Mouse (Mus musculus) limb, embryonic 11.5 days (tissue): ENCODE measurements around the gene Gpr68. TPM values are rescaled to one million over a fixed set of nuclear protein-coding genes. Genes with fewer than 3 reads are reported as not detected.
A peak's percentile ranks its signal among the peaks of the same experiment; 100 is the strongest.

Source experiments
- ATAC-seq: fragments of 200-750 bp; cut with Nextera tagmentation; 2 replicates; pipeline ENCODE4 v1.8.0; 2017; ENCODE audit warnings: low read depth; ENCODE audit not compliant: insufficient number of reproducible peaks, low FRiP score, low TSS enrichment
- DNase-seq: peaks from one replicate; pipeline ENCODE4 v3.0.0-alpha.2; 2015; ENCODE audit warnings: low spot score
- H3K27ac ChIP-seq: fragments of 300-500 bp; sonication (generic); replicated peaks from 2 replicates; pipeline ENCODE4 v1.5.1; 2014; ENCODE audit warnings: low read depth, mild to moderate bottlenecking, low read length
- H3K27me3 ChIP-seq: fragments of 300-500 bp; sonication (generic); 2 replicates; pipeline ENCODE4 v1.6.1; 2014; ENCODE audit warnings: mild to moderate bottlenecking, low read length, mixed read lengths; ENCODE audit not compliant: control insufficient read depth, insufficient read depth
- H3K36me3 ChIP-seq: fragments of 300-500 bp; sonication (generic); 2 replicates; pipeline ENCODE4 v1.6.1; 2014; ENCODE audit warnings: mild to moderate bottlenecking, low read length, moderate library complexity, mixed read lengths; ENCODE audit not compliant: control insufficient read depth, insufficient read depth
- H3K4me1 ChIP-seq: fragments of 300-500 bp; sonication (generic); 2 replicates; pipeline ENCODE4 v1.6.1; 2014; ENCODE audit warnings: low read length, mixed read lengths; ENCODE audit not compliant: control insufficient read depth, insufficient read depth
- H3K4me2 ChIP-seq: fragments of 300-500 bp; sonication (generic); 2 replicates; pipeline ENCODE4 v1.6.1; 2014; ENCODE audit warnings: low read depth, mild to moderate bottlenecking, moderate library complexity; ENCODE audit not compliant: severe bottlenecking
- H3K4me3 ChIP-seq: fragments of 300-500 bp; sonication (generic); 2 replicates; pipeline ENCODE4 v1.5.1; 2014; ENCODE audit warnings: low read depth, low read length
- H3K9ac ChIP-seq: fragments of 300-500 bp; sonication (generic); 2 replicates; pipeline ENCODE4 v1.6.1; 2014; ENCODE audit warnings: mild to moderate bottlenecking, low read length
- H3K9me3 ChIP-seq: fragments of 300-500 bp; sonication (generic); 2 replicates; pipeline ENCODE4 v1.6.1; 2016; ENCODE audit warnings: low read length; ENCODE audit not compliant: control insufficient read depth
- WGBS: fragments of 180-500 bp; shearing (Covaris S2); extraction: QIAGEN DNeasy Blood & Tissue Kit; methylation state at CpG from one replicate; pipeline ENCODE4 v1.1.7; 2014; 5-methylcytosine and 5-hydroxymethylcytosine counted together
- polyA plus RNA-seq: library from polyadenylated mRNA; unstranded; fragments of >200 nt; fragmentation: Nextera tagmentation; extraction: Ambion mirVana; gene quantifications from 2 replicates; pipeline ENCODE4 v1.2.1, GENCODE M21; 2014

The Gpr68 gene
- polyA plus RNA-seq, 1 experiment from 2014 or later = 0.11 TPM

DNA sequence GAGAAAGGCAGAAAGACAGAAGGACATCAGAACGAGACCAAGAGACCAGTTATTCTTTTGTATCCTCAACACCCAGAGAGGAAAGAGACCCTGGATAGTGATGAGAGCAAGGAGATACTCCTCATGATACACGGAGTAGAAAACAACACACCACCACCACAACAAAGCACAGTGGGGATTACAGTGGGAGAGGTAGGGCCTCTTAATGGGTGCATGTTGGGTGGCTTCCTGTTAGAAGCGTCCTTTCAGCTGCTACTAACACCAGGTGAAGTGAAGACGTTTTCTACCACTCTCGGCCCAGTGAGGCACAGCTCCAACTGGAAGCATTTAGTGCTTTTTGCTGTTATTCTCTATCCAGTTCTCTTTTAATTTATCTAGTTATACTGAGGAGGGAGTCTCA is 1.1 kb downstream of the Gpr68 start:
- Histone ChIP-seq H3K27ac (no peak overlapping the region), H3K4me3 (no peak overlapping the region), H3K4me1 (no peaks in the 10 kb centered on the region), H3K36me3 (no peaks in the 10 kb centered on the region; the same call in 1 of the 2 replicates), H3K27me3 (peaks cover 11% of the 10 kb centered on the region; the same call in 1 of the 2 replicates), H3K4me2 (no peak overlapping the region), H3K9ac (no peak overlapping the region), H3K9me3 (no peaks in the 10 kb centered on the region)
- no peak for DNase-seq
- no peak for ATAC-seq
- 79% methylated on average over 5 of the region's 5 CpGs for WGBS

DNA sequence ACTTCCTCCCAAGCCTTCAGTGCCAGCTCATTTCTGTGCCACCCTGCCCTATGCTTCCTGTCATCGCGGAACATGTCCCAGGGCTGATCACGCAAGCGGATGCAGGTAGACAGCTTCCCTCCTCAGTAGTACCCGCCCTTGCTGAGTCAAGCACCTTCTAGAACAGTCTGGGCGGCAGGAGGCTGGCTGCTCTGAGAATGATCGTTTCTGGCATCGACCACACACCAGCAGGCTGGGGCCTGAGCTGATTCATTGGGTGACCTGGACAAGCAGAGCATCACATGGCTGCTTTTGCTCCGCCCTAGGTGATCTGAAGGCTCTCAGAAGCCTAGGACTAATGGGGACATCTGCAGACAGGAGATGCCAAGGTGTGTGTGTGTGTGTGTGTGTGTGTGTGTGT is 4.2 kb downstream of the Gpr68 start:
- Histone ChIP-seq H3K4me2 (no peak overlapping the region), H3K9ac (no peak overlapping the region), H3K36me3 (no peaks in the 10 kb centered on the region; the same call in 1 of the 2 replicates), H3K27ac (no peak overlapping the region), H3K9me3 (no peaks in the 10 kb centered on the region), H3K4me3 (no peak overlapping the region), H3K4me1 (peaks cover 8% of the 10 kb centered on the region), H3K27me3 (peaks cover 29% of the 10 kb centered on the region)
- no peak for DNase-seq
- WGBS = 83% methylated on average over 9 of the region's 9 CpGs
- ATAC-seq = no peak

DNA sequence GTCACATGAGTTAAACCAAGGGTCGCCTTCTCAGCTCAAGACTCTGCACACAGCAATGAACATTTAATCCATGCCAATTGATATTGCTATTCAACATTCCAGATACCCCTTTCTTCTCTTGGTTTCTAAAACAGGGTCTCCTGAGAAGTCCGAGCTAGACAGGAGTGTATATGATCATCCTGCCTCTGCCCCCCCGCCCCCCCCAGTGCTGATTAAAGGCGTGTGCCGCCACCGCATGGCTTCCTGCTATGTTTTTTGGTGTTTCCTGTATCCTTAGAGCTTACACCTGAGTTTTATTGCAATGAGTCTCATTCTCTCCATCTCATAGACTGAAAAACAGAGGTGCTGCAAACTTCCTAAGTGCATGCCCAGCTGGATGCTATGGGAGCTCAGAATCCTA is 6.6 kb downstream of the Gpr68 start:
- Histone ChIP-seq H3K9me3 (no peaks in the 10 kb centered on the region), H3K36me3 (no peaks in the 10 kb centered on the region; the same call in 1 of the 2 replicates), H3K27me3 (peaks cover 43% of the 10 kb centered on the region), H3K4me1 (peaks cover 12% of the 10 kb centered on the region), H3K27ac (no peak overlapping the region), H3K9ac (no peak overlapping the region), H3K4me3 (no peak overlapping the region), H3K4me2 (no peak overlapping the region)
- ATAC-seq (no peak), DNase-seq (no peak)
- 81% methylated on average over 6 of the region's 6 CpGs for WGBS

DNA sequence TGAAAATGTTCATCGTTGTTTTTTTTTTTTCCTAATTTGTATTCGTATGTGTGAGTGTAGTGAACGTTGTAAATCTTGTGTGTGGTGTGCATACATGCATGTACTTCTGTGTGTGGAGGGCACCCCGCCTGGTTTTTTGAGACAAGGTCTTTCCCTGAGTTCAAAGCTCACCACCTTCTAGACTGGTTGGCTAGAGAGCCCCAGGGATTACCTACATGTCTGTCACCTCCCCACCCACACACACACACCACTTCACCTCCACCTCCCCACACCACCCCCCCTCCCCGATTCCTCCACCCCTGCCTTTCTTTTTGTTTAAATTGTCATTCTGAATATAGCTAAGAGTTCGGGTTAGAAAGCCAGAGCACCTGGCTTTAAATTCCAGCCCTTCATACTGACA is 7.1 kb downstream of the Gpr68 start:
- WGBS = 77% methylated on average over 6 of the region's 6 CpGs
- Histone ChIP-seq H3K36me3 (no peaks in the 10 kb centered on the region; the same call in 1 of the 2 replicates), H3K4me3 (no peak overlapping the region), H3K27ac (no peak overlapping the region), H3K9ac (no peak overlapping the region), H3K27me3 (peaks cover 44% of the 10 kb centered on the region), H3K4me1 (peaks cover 12% of the 10 kb centered on the region), H3K9me3 (no peaks in the 10 kb centered on the region), H3K4me2 (no peak overlapping the region)
- ATAC-seq = no peak
- DNase-seq = no peak

DNA sequence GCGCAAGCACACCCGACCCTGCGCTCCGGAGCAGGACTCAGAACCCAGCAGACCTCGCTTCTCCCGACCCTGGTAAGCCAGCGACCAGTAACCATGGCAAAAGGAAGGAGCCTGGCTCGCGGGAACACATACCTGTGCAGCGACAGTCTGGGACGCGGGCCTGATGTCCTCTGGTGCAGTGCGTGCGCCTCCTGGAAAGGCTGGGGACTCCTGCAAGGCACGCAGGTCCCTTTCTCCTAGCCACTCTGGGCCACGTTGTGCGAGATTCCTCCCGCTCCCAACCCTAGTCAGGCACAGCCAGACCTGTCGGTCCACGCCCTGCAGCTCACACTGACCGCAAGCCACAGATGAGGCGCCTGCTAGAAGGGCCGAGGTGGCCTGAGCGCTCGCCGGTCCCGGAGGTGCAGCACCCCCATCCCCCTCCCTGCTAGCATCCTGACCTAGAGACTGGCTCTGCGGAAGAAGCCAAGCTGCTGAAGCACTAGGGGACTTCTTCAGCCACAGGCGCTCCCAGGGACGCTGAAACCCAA is 8.8 kb downstream of the Gpr68 start:
- peak; percentile 50 for DNase-seq
- peaks cover 12% of the 10 kb centered on the region for H3K4me1 ChIP-seq
- H3K9me3 ChIP-seq = no peaks in the 10 kb centered on the region
- no peak overlapping the region for H3K9ac ChIP-seq
- H3K4me2 ChIP-seq = peak overlapping the region; percentile 56
- H3K27ac ChIP-seq = no peak overlapping the region
- 0 out of 2 replicates have a peak, but pooled peaks have one; percentile 19 for ATAC-seq
- H3K4me3 ChIP-seq = peak overlapping the region; percentile 27
- no peaks in the 10 kb centered on the region; the same call in 1 of the 2 replicates for H3K36me3 ChIP-seq
- WGBS = under 1% methylated on average over 30 of the region's 30 CpGs
- peaks cover 44% of the 10 kb centered on the region for H3K27me3 ChIP-seq

DNA sequence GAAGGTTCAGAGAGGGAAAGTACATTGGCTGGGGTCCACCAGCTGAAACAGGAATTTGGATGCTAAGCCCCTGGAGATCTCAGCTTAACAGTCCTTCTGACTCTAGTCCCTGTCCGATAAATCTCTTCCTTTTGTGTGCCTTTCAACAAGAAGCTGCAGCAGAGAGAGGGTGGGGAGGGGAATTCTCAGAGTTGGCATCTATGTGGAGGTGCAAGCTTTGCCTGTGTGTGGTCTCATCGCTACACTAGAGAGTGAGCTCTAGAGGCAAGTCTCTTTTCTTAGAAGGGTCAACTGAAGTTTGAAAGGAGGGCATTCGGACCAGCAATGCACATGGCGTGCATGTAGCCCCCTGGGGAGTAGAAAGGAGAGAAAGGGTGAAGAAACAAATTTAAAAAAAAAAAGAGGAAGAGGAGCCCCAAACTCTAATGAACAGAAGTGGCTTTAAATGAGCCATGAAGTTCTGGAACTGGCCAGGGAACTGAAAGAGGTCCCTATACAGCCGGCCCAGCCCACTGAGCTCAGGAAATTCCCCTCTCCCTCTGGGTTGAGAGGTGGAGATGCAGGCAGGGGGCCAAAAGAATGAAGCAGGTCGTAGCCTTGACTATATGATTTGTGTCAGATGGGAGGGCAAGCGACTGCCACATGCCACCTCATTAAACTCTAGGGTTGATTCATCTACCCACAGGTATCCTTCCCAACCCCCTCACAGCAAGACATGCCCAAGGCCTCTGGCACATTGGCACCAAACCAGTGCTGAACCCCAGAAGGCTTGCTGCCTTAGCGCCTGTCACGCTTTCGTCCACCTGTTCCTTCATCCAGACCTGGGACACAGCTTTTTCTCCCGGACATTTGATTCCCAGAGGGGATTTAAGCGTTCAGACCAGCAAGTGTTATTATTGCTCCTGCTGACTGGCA is 10.0 kb downstream of the Gpr68 start:
- DNase-seq = no peak
- WGBS = 33% methylated on average over 12 of the region's 12 CpGs
- H3K9me3 ChIP-seq = no peaks in the 10 kb centered on the region
- peaks cover 12% of the 10 kb centered on the region for H3K4me1 ChIP-seq
- no peak for ATAC-seq
- H3K27me3 ChIP-seq = peaks cover 44% of the 10 kb centered on the region
- H3K4me3 ChIP-seq = no peak overlapping the region
- no peak overlapping the region for H3K9ac ChIP-seq
- H3K27ac ChIP-seq = no peak overlapping the region
- H3K4me2 ChIP-seq = no peak overlapping the region
- no peaks in the 10 kb centered on the region for H3K36me3 ChIP-seq

DNA sequence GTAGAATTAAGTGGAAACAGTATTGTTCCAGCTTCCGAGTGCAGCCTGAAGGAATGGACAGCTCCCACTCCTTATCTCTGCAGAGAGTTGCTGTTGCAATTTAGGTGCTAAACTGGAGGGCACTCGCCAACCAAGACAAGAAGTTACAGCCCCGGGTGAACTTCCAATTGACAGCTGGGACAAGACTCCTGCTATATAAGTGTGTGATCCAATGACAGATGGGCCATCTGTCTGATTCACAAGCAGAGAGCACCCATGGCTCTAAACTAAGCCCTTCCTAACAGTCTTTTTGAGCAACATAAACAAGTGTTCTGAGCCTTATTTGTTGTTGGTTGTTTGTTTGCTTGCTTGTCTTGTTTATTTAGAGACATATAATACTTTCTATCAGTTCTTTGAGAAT is 11.3 kb downstream of the Gpr68 start:
- Histone ChIP-seq H3K27me3 (peaks cover 41% of the 10 kb centered on the region), H3K9ac (no peak overlapping the region), H3K27ac (no peak overlapping the region), H3K4me3 (no peak overlapping the region), H3K36me3 (no peaks in the 10 kb centered on the region), H3K4me1 (peaks cover 12% of the 10 kb centered on the region), H3K9me3 (no peaks in the 10 kb centered on the region), H3K4me2 (no peak overlapping the region)
- DNase-seq (no peak), ATAC-seq (no peak)
- WGBS = 24% methylated on average over 3 of the region's 3 CpGs

DNA sequence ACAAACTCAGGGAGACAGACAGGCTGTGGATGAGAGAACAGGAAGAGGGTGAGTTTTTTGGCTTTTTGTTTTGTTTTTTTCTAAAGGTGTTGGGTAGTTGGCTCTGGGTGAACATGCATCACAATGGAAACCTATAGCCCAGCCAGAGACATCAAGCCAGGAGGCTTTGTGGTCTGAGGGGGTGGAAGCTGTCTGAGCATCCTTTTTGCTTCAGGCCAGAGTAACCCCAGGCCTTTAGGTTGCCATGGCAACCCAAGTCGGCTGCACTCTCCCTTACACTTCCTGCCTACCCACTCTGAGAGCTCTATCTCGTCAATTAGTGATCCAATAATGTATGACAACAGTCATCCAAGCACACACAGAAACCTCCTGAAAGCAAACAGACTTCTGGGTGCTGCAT is 12.5 kb downstream of the Gpr68 start:
- Histone ChIP-seq H3K27ac (no peak overlapping the region), H3K9ac (no peak overlapping the region), H3K9me3 (no peaks in the 10 kb centered on the region), H3K36me3 (no peaks in the 10 kb centered on the region), H3K4me2 (no peak overlapping the region), H3K27me3 (peaks cover 40% of the 10 kb centered on the region), H3K4me3 (no peak overlapping the region), H3K4me1 (peaks cover 12% of the 10 kb centered on the region)
- DNase-seq (no peak), ATAC-seq (no peak)
- whole genome bisulfite sequencing = 9% methylated on average over 2 of the region's 2 CpGs
